Mouse (Mus musculus) ES-E14 (cell line): Measurements from ENCODE around the gene Fsip1. TPM values are rescaled to one million over a fixed set of nuclear protein-coding genes. Genes with fewer than 3 reads are reported as not detected.
"Not testable (repeated sequence)": the region's sequence is repeated elsewhere in the genome, so short reads cannot be mapped to it uniquely, and the experiment has no call there.

Source experiments
- DNase-seq: peaks from one replicate; pipeline ENCODE4 v3.0.0-alpha.2; 2013; ENCODE audit warnings: low read depth, low spot score
- H3K27ac ChIP-seq: 2 replicates; pipeline ENCODE4 v1.5.1; 2012; ENCODE audit warnings: low read depth, mild to moderate bottlenecking, low read length, moderate library complexity, mixed read lengths; ENCODE audit not compliant: poor library complexity, insufficient read depth, severe bottlenecking
- H3K36me3 ChIP-seq: 2 replicates; pipeline ENCODE4 v1.6.1; 2012; ENCODE audit warnings: mild to moderate bottlenecking, low read length, moderate library complexity, mixed read lengths; ENCODE audit not compliant: control insufficient read depth, poor library complexity, insufficient read depth, severe bottlenecking
- H3K4me1 ChIP-seq, 2 experiments: fragments of 150-350 bp in 1 of 2; sonication (generic) in 1 of 2; 2 replicates each; pipeline ENCODE4 v1.6.1; 2012; ENCODE audit warnings: low read length in 2 of 2, mild to moderate bottlenecking in 1 of 2, mixed read lengths in 1 of 2; ENCODE audit not compliant: control insufficient read depth in 2 of 2, insufficient read depth in 2 of 2, poor library complexity in 1 of 2
- H3K4me3 ChIP-seq, 2 experiments: fragments of 150-350 bp in 1 of 2; sonication (generic) in 1 of 2; 2 replicates each; pipeline ENCODE4 v1.5.1; 2012; ENCODE audit warnings: low read length in 2 of 2, low read depth in 1 of 2, mild to moderate bottlenecking in 1 of 2, mixed read lengths in 1 of 2; ENCODE audit not compliant: insufficient read depth in 1 of 2, poor library complexity in 1 of 2, severe bottlenecking in 1 of 2
- H3K9ac ChIP-seq: 2 replicates; pipeline ENCODE4 v1.6.1; 2012; ENCODE audit warnings: low read depth, mild to moderate bottlenecking, low read length, mixed read lengths; ENCODE audit not compliant: poor library complexity, insufficient read depth, severe bottlenecking
- H3K9me3 ChIP-seq: fragments of 150-350 bp; sonication (generic); 2 replicates; pipeline ENCODE4 v1.6.1; 2012; ENCODE audit warnings: low read depth, mild to moderate bottlenecking, low read length; ENCODE audit not compliant: control insufficient read depth, insufficient read depth
- CHD2 ChIP-seq: IDR thresholded peaks from 2 replicates; pipeline ENCODE4 v1.6.1; 2014; ENCODE audit warnings: mild to moderate bottlenecking, low read depth, low read length, inconsistent platforms
- HCFC1 ChIP-seq: IDR thresholded peaks from 2 replicates; pipeline ENCODE4 v1.6.1; 2012; ENCODE audit warnings: low read length, inconsistent platforms, borderline replicate concordance; ENCODE audit not compliant: insufficient read depth
- MAFK ChIP-seq: IDR thresholded peaks from 2 replicates; pipeline ENCODE4 v1.6.1; 2014; ENCODE audit warnings: mild to moderate bottlenecking, low read depth, low read length, inconsistent platforms; ENCODE audit not compliant: insufficient read depth
- ZC3H11A ChIP-seq: IDR thresholded peaks from 2 replicates; pipeline ENCODE4 v1.6.1; 2012; ENCODE audit warnings: low read depth, mild to moderate bottlenecking, inconsistent platforms, low read length, borderline replicate concordance
- ZNF384 ChIP-seq: IDR thresholded peaks from 2 replicates; pipeline ENCODE4 v1.6.1; 2012; ENCODE audit warnings: low read depth, low read length, inconsistent platforms
- in situ Hi-C, 2 experiments: fragments of 600-800 bp; cut with MboI; formaldehyde crosslinking; loops; one replicate each; pipeline ENCODE4 v1.15.1; 2025; ENCODE audit warnings: low sequenced_read_pairs in 2 of 2, inconsistent platforms in 1 of 2; ENCODE audit not compliant: unreplicated experiment in 2 of 2
- total RNA-seq: library from RNA; depleted of rRNA; stranded (reverse); fragments of 300-350 nt; gene quantifications from 2 replicates; pipeline ENCODE4 v1.2.3, GENCODE M21; 2012

Gene Fsip1
- total RNA-seq, 1 experiment, result 0.85 TPM

DNA sequence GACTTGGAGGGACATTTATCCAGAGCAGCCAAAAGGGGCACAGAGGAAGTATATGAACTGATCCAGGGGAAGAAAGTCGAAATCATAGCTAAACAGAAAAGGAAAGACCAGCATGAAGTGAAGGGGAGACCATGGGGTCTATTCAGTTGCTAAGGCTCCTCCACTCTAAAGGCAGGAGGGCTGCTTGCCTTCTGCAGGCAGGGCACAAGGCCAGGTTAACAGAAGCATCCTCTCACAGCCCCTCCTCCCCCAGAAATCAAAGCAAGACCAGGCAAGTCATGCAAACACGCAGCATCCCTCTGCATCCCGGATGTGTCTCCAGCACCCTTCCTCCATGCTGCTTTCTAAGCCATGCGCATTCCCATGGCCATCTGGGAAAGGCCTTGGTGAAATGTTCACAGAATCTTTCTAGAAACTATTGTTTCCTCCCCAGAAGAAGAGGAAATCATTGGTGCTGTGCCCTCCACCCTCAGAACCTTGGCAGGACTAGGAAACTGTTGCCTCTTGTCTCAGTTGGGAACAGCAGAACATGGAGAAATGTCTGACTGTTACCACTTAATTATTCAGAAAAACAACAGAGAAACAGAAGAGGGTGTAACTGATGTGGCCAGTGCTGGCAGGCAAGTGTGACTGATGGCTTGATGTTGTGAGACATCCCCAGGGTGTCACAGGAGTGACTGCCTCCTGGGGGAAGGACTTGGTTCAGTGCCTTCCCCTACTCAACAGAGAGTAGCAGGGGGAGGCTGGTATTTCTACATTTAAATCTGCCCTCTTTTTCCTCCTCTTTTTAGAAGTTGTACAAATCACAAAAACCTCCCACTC is 108.2 kb downstream of the Fsip1 start:
- Histone ChIP-seq H3K36me3 (no peaks in the 10 kb centered on the region), H3K4me3 (no peak overlapping the region), H3K9me3 (no peaks in the 10 kb centered on the region), H3K27ac (no peak overlapping the region), H3K4me1 (no peaks in the 10 kb centered on the region), H3K9ac (no peak overlapping the region)
- in situ Hi-C loops, result no loop called here
- DNase-seq, result no peak
- TF ChIP-seq HCFC1 (no peak), MAFK (no peak), CHD2 (no peak), ZNF384 (no peak), ZC3H11A (no peak)

DNA sequence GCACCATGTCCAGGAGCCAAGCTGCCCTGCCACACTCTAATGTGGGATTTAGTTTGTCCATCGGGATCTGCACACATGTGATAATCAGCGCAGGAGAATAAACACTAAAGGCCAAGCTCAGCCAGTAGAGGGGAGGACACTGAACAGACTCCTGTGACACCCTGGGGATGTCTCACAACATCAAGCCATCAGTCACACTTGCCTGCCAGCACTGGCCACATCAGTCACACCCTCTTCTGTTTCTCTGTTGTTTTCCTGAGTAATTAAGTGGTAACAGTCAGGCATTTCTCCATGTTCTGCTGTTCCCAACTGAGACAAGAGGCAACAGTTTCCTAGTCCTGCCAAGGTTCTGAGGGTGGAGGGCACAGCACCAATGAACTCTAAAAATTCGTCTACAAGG is 109.0 kb downstream of the Fsip1 start:
- H3K27ac ChIP-seq, H3K4me1 ChIP-seq, H3K4me3 ChIP-seq, DNase-seq, in situ Hi-C loops, H3K36me3 ChIP-seq, H3K9me3 ChIP-seq, H3K9ac ChIP-seq: not testable (repeated sequence)

DNA sequence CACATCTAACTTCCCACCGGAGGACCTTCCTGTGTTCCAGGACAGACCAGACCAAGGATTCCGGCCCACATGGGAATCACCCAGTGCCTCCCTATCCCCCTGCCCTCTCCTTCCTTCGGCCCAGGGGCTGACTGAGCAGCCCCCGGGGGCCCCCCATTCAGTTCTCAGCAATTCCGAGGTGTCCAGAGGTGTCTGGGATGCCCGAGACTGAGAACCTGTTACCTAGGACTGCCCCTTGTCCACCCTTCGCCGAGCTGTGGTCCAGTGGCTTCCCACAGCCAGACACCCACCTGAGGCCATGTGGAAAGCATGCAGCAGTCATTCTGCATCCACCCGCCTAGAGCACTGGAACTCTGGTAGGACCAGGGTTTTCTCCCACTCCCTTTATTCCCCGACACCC is 115.1 kb downstream of the Fsip1 start:
- Histone ChIP-seq H3K36me3 (no peaks in the 10 kb centered on the region), H3K4me3 (no peak overlapping the region), H3K9ac (no peak overlapping the region), H3K27ac (no peak overlapping the region), H3K9me3 (no peaks in the 10 kb centered on the region), H3K4me1 (no peaks in the 10 kb centered on the region)
- DNase-seq, result no peak
- TF ChIP-seq HCFC1 (no peak), ZC3H11A (no peak), ZNF384 (no peak), CHD2 (no peak), MAFK (no peak)
- in situ Hi-C loops, result no loop called here

DNA sequence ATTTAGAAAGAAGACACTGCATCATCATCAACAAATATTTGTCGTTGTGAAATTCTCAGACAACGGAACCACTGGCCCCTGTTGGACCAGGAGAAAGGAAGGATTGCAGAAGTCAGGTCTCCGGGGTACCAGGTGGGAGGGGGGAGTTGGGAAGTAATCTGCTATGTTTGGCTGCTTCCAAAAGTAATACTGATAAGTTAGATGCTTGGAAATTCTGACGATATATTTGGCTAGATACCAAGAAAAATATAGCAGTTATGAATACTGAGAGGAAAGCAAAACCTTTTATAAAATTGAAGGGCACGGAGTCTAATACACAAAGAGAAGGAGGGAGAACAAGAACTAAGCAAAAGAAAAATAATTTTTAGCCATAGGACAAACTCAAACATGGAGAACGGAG is 117.5 kb downstream of the Fsip1 start:
- no peak overlapping the region for H3K9ac ChIP-seq
- no peak overlapping the region for H3K4me3 ChIP-seq
- DNase-seq, result no peak
- no peaks in the 10 kb centered on the region for H3K9me3 ChIP-seq
- H3K4me1 ChIP-seq, result no peaks in the 10 kb centered on the region
- H3K36me3 ChIP-seq, result no peaks in the 10 kb centered on the region
- TF ChIP-seq CHD2, result no peak
- H3K27ac ChIP-seq, result no peak overlapping the region
- in situ Hi-C loops, result no loop called here

DNA sequence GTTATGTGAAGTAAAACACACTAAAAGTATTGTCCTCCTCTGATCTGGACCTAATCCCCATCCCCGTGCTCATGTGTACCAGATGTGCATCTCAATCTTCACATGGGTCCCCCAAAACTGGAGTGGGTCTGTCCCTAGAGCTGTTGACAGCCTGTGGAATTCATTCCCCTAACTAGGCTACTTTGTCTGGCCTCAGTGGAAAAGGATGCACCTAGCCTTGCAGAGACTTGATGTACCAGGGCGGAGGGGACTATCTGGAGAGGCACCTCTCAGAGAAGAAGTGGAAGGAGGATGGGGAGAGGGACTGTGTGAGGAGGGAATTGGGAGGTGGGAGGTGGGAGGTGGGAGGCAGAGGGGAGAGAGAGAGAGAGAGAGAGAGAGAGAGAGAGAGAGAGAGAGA is 119.0 kb downstream of the Fsip1 start:
- H3K9ac ChIP-seq, result no peak overlapping the region
- DNase-seq, result no peak
- in situ Hi-C loops, result no loop called here

More for the DNA sequence above, 119.0 kb downstream of the Fsip1 start:
- no peaks in the 10 kb centered on the region for H3K36me3 ChIP-seq
- H3K27ac ChIP-seq, result no peak overlapping the region
- no peak overlapping the region for H3K4me3 ChIP-seq
- no peaks in the 10 kb centered on the region for H3K4me1 ChIP-seq
- no peaks in the 10 kb centered on the region for H3K9me3 ChIP-seq
- TF ChIP-seq ZC3H11A (no peak), CHD2 (no peak), ZNF384 (no peak), MAFK (no peak), HCFC1 (no peak)
